Mouse (Mus musculus): ENCODE measurements at regions not wholly inside any gene's neighbourhood (a gene's known extent, or its start where the extent isn't known, plus 50 kb on each side); places are given as distances from the start of the nearest gene placed in this dataset.

GRCm38 (mm10) chr15:61441012-61441411 is 518.2 kb upstream of the A1bg start:
- H3K27ac ChIP-seq (ENCODE audit: low read depth, low read length) = no peak overlapping the region
- H3K36me3 ChIP-seq (ENCODE audit: control insufficient read depth, insufficient read depth, low read length) = no peaks in the 10 kb centered on the region
- no peaks in the 10 kb centered on the region for H3K4me1 ChIP-seq (replicated peaks; ENCODE audit: control insufficient read depth, insufficient read depth, low read length)
- no peaks in the 10 kb centered on the region for H3K27me3 ChIP-seq (ENCODE audit: control insufficient read depth, insufficient read depth, low read length)
- no peaks in the 10 kb centered on the region for H3K9me3 ChIP-seq (ENCODE audit: control insufficient read depth, low read length)
- no peak overlapping the region for H3K9ac ChIP-seq (ENCODE audit: low read depth, low read length)
- no peak overlapping the region for H3K4me2 ChIP-seq (replicated peaks; ENCODE audit: low read depth, low read length)
- whole genome bisulfite sequencing = 91% methylated on average over 2 of the region's 2 CpGs
- no peak overlapping the region for H3K4me3 ChIP-seq (ENCODE audit: low read depth, low read length)
- no peak for ATAC-seq (ENCODE audit: low FRiP score)
- DNase-seq (ENCODE audit: low spot score) = no peak

DNA sequence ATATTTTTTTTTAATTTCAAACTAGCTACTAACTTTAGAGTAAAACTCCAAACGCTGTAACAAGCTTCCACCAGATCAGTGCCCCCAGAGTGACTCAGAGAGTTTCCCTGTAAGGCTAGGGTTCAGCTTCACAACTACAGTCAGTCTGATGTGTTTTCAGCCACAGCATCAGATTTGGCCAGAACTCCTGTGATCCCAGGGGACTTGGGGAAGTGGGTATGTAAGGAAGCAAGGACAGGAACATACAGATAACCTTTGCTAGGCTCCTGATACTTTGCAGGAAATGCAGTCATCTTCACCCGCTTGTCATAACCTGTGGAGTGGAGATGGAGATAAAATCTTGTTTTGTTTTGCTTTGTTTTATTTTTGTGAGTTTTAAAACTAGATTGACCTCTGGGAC is 517.5 kb upstream of the A1bg start:
- WGBS = 81% methylated on average over 2 of the region's 2 CpGs
- no peak for ATAC-seq (ENCODE audit: low FRiP score)

GRCm38 (mm10) chr15:61439623-61440170 is 516.9 kb upstream of the A1bg start:
- Histone ChIP-seq H3K27ac (ENCODE audit: low read depth, low read length) (no peak overlapping the region), H3K4me3 (ENCODE audit: low read depth, low read length) (no peak overlapping the region), H3K4me1 (replicated peaks; ENCODE audit: control insufficient read depth, insufficient read depth, low read length) (no peaks in the 10 kb centered on the region), H3K36me3 (ENCODE audit: control insufficient read depth, insufficient read depth, low read length) (no peaks in the 10 kb centered on the region), H3K4me2 (replicated peaks; ENCODE audit: low read depth, low read length) (no peak overlapping the region), H3K9ac (ENCODE audit: low read depth, low read length) (no peak overlapping the region), H3K27me3 (ENCODE audit: control insufficient read depth, insufficient read depth, low read length) (no peaks in the 10 kb centered on the region), H3K9me3 (ENCODE audit: control insufficient read depth, low read length) (no peaks in the 10 kb centered on the region)
- 82% methylated on average over 2 of the region's 2 CpGs for WGBS
- DNase-seq (ENCODE audit: low spot score) = no peak
- no peak for ATAC-seq (ENCODE audit: low FRiP score)

More for the DNA sequence above, 517.5 kb upstream of the A1bg start:
- Histone ChIP-seq H3K9me3 (ENCODE audit: control insufficient read depth, low read length) (no peaks in the 10 kb centered on the region), H3K9ac (ENCODE audit: low read depth, low read length) (no peak overlapping the region), H3K4me2 (replicated peaks; ENCODE audit: low read depth, low read length) (no peak overlapping the region), H3K27me3 (ENCODE audit: control insufficient read depth, insufficient read depth, low read length) (no peaks in the 10 kb centered on the region), H3K27ac (ENCODE audit: low read depth, low read length) (no peak overlapping the region), H3K36me3 (ENCODE audit: control insufficient read depth, insufficient read depth, low read length) (no peaks in the 10 kb centered on the region), H3K4me1 (replicated peaks; ENCODE audit: control insufficient read depth, insufficient read depth, low read length) (no peaks in the 10 kb centered on the region), H3K4me3 (ENCODE audit: low read depth, low read length) (no peak overlapping the region)
- no peak for DNase-seq (ENCODE audit: low spot score)

DNA sequence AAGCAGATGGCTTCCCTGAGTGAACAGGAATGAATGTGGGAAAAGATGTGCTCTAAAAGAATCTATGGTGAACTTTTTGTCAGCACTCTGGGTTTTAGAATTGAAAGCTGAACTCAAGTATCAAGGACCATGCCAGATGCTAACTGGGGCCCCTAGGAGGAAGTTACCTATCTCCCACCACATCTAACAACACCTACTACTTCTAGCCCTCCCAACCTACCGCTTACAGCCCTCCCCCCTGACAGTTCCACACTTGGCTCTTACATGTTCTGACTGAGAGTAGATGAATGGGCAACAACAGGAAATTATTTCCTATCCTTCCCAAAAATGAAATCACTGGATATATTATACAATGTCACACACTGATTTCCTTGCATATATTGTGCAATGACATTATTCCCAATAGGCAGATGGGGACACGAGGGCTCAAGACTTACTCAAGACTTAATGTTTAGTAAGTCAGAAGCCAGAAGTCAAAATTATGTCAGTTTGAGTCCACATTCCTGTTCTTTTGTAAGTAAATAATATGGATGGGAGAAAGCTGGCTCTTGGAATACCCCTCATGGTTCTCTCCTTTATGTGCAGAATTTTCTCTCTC is 506.1 kb upstream of the A1bg start:
- H3K27ac ChIP-seq (ENCODE audit: low read depth, low read length) = no peak overlapping the region
- no peak overlapping the region for H3K4me3 ChIP-seq (ENCODE audit: low read depth, low read length)
- no peak overlapping the region for H3K4me2 ChIP-seq (replicated peaks; ENCODE audit: low read depth, low read length)
- no peaks in the 10 kb centered on the region for H3K36me3 ChIP-seq (ENCODE audit: control insufficient read depth, insufficient read depth, low read length)
- no peaks in the 10 kb centered on the region for H3K4me1 ChIP-seq (replicated peaks; ENCODE audit: control insufficient read depth, insufficient read depth, low read length)
- 90% methylated on average over 2 of the region's 2 CpGs for WGBS
- no peak overlapping the region for H3K9ac ChIP-seq (ENCODE audit: low read depth, low read length)
- no peaks in the 10 kb centered on the region for H3K27me3 ChIP-seq (ENCODE audit: control insufficient read depth, insufficient read depth, low read length)
- DNase-seq (ENCODE audit: low spot score) (no peak), ATAC-seq (ENCODE audit: low FRiP score) (no peak)
- no peaks in the 10 kb centered on the region for H3K9me3 ChIP-seq (ENCODE audit: control insufficient read depth, low read length)

DNA sequence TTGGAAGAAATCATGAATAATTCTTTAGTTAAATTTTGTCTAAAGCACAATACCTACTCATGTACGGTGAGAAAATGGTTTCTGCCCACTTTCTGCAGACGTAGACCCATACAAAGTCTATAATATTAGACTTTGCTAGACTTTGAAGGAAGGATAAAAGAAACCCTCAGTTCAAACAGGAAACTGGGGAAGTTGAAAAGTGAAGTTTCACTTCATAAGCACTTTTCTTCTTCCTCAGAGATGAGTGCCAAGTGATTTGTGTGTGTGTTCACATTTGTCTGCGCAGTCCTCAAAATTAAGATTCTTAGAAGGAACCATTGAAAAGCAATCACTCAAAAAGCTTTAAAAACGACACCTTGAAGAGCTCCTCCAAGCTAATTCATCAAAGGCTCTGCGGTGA is 500.2 kb upstream of the A1bg start:
- ATAC-seq (ENCODE audit: low FRiP score) (no peak), DNase-seq (ENCODE audit: low spot score) (no peak)
- Histone ChIP-seq H3K27ac (ENCODE audit: low read depth, low read length) (no peak overlapping the region), H3K4me2 (replicated peaks; ENCODE audit: low read depth, low read length) (no peak overlapping the region), H3K4me1 (replicated peaks; ENCODE audit: control insufficient read depth, insufficient read depth, low read length) (no peaks in the 10 kb centered on the region), H3K9me3 (ENCODE audit: control insufficient read depth, low read length) (no peaks in the 10 kb centered on the region), H3K9ac (ENCODE audit: low read depth, low read length) (no peak overlapping the region), H3K36me3 (ENCODE audit: control insufficient read depth, insufficient read depth, low read length) (no peaks in the 10 kb centered on the region), H3K4me3 (ENCODE audit: low read depth, low read length) (no peak overlapping the region), H3K27me3 (ENCODE audit: control insufficient read depth, insufficient read depth, low read length) (no peaks in the 10 kb centered on the region)
- 88% methylated on average over 5 of the region's 5 CpGs for WGBS

DNA sequence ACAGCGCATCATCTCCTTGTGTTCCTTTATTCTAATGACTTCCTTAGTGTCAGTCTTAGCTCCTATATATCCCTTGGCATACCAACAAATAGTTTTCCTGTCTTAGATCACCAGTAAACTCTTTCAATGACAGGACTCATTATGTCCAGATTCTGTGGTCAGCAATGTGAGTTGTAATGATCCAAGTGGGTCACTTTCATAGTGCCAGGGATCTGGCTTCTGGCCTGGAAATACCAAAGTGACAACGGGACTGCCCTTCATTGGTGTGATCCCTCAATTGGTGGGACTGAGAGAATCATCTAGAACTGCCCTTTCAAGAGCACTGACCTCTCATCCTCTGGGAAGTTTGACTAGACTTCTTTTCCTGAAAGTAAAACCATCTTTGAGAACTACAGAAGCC is 494.7 kb upstream of the A1bg start:
- Histone ChIP-seq H3K36me3 (ENCODE audit: control insufficient read depth, insufficient read depth, low read length) (no peaks in the 10 kb centered on the region), H3K27me3 (ENCODE audit: control insufficient read depth, insufficient read depth, low read length) (no peaks in the 10 kb centered on the region), H3K4me1 (replicated peaks; ENCODE audit: control insufficient read depth, insufficient read depth, low read length) (no peaks in the 10 kb centered on the region), H3K9ac (ENCODE audit: low read depth, low read length) (no peak overlapping the region), H3K27ac (ENCODE audit: low read depth, low read length) (no peak overlapping the region), H3K4me2 (replicated peaks; ENCODE audit: low read depth, low read length) (no peak overlapping the region), H3K4me3 (ENCODE audit: low read depth, low read length) (no peak overlapping the region), H3K9me3 (ENCODE audit: control insufficient read depth, low read length) (no peaks in the 10 kb centered on the region)
- 94% methylated on average over 2 of the region's 2 CpGs for WGBS
- ATAC-seq (ENCODE audit: low FRiP score) (no peak), DNase-seq (ENCODE audit: low spot score) (no peak)

DNA sequence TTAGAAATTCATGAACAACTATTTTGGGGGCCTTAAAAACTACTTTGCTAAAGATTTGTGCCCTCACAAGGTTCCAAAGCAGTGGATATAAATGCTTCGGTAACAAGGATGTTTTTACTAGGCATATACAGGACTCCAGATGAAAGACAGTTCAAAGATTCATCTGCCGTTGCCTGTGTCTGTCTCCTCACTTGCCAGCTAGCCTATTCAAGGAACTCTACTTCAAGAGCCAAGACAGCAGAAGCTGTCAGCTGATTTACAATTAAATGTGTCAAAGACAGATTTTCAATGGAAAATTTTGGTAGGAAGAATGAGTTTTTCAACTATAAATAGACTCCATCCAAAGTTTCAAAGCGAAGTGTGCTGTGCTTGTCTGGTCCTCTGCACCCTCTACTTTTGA is 494.0 kb upstream of the A1bg start:
- Histone ChIP-seq H3K4me1 (replicated peaks; ENCODE audit: control insufficient read depth, insufficient read depth, low read length) (no peaks in the 10 kb centered on the region), H3K4me3 (ENCODE audit: low read depth, low read length) (no peak overlapping the region), H3K27me3 (ENCODE audit: control insufficient read depth, insufficient read depth, low read length) (no peaks in the 10 kb centered on the region), H3K9me3 (ENCODE audit: control insufficient read depth, low read length) (no peaks in the 10 kb centered on the region), H3K9ac (ENCODE audit: low read depth, low read length) (no peak overlapping the region), H3K36me3 (ENCODE audit: control insufficient read depth, insufficient read depth, low read length) (no peaks in the 10 kb centered on the region), H3K27ac (ENCODE audit: low read depth, low read length) (no peak overlapping the region), H3K4me2 (replicated peaks; ENCODE audit: low read depth, low read length) (no peak overlapping the region)
- no peak for DNase-seq (ENCODE audit: low spot score)
- WGBS = 78% methylated on average over 3 of the region's 3 CpGs
- ATAC-seq (ENCODE audit: low FRiP score) = no peak

DNA sequence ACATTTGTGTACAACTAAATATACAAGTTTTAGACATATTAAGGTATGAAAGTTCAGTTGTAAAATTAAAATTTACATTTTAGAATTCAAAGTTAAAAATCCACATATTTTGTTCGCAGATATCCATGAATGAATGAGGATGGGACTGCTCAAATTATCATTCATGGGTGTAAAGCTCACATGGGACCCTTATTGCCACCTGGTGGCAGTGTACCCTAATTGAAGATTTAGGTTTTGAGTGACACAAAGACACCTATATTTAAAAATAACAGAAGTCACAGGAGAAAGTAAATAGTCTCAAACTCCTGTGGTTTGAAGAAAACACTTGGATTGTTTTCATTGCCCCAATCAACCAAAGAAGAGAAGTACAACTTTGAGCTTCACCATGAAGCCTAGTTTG is 492.8 kb upstream of the A1bg start:
- Histone ChIP-seq H3K36me3 (ENCODE audit: control insufficient read depth, insufficient read depth, low read length) (no peaks in the 10 kb centered on the region), H3K9me3 (ENCODE audit: control insufficient read depth, low read length) (no peaks in the 10 kb centered on the region), H3K4me1 (replicated peaks; ENCODE audit: control insufficient read depth, insufficient read depth, low read length) (no peaks in the 10 kb centered on the region), H3K4me3 (ENCODE audit: low read depth, low read length) (no peak overlapping the region), H3K27me3 (ENCODE audit: control insufficient read depth, insufficient read depth, low read length) (no peaks in the 10 kb centered on the region), H3K9ac (ENCODE audit: low read depth, low read length) (no peak overlapping the region), H3K4me2 (replicated peaks; ENCODE audit: low read depth, low read length) (no peak overlapping the region), H3K27ac (ENCODE audit: low read depth, low read length) (no peak overlapping the region)
- no peak for ATAC-seq (ENCODE audit: low FRiP score)
- WGBS = 70% methylated on average over 1 of the region's 1 CpGs
- no peak for DNase-seq (ENCODE audit: low spot score)

GRCm38 (mm10) chr15:61411821-61412220 is 489.0 kb upstream of the A1bg start:
- DNase-seq (ENCODE audit: low spot score) (no peak), ATAC-seq (ENCODE audit: low FRiP score) (no peak)
- H3K9me3 ChIP-seq (ENCODE audit: control insufficient read depth, low read length) = no peaks in the 10 kb centered on the region
- H3K27me3 ChIP-seq (ENCODE audit: control insufficient read depth, insufficient read depth, low read length) = no peaks in the 10 kb centered on the region
- no peak overlapping the region for H3K27ac ChIP-seq (ENCODE audit: low read depth, low read length)
- 86% methylated on average over 2 of the region's 2 CpGs for WGBS
- no peak overlapping the region for H3K4me3 ChIP-seq (ENCODE audit: low read depth, low read length)
- no peaks in the 10 kb centered on the region for H3K36me3 ChIP-seq (ENCODE audit: control insufficient read depth, insufficient read depth, low read length)
- H3K4me2 ChIP-seq (replicated peaks; ENCODE audit: low read depth, low read length) = no peak overlapping the region
- no peaks in the 10 kb centered on the region for H3K4me1 ChIP-seq (replicated peaks; ENCODE audit: control insufficient read depth, insufficient read depth, low read length)
- no peak overlapping the region for H3K9ac ChIP-seq (ENCODE audit: low read depth, low read length)
